8 mouse cellular contexts compared by ENCODE assay signal in genomic region chr11:21308119-21308518, GRCm38 (mm10).
DNase-seq lines count a peak whose midpoint lies in the region; ATAC-seq and TF ChIP-seq lines count a peak whose summit lies in the region.

No protein-coding gene starts in this region.

- H3K9ac ChIP-seq in hindbrain, postnatal 0 days (replicated peaks; ENCODE audit: low read length): no peak overlapping the region
- no peak overlapping the region for H3K9ac ChIP-seq in hindbrain, embryonic 12.5 days
- no peak overlapping the region for H3K9ac ChIP-seq in lung, embryonic 14.5 days

- peaks cover 14% of the 10 kb centered on the region for H3K36me3 ChIP-seq in hindbrain, postnatal 0 days (ENCODE audit: insufficient read depth, low read length)
- H3K36me3 ChIP-seq in hindbrain, embryonic 12.5 days: peaks cover 17% of the 10 kb centered on the region
- H3K36me3 ChIP-seq in lung, embryonic 14.5 days (ENCODE audit: insufficient read depth): peaks cover 44% of the 10 kb centered on the region
- H3K36me3 ChIP-seq in forebrain, embryonic 10.5 days (replicated peaks): peaks cover 44% of the 10 kb centered on the region

- peak; percentile 59 for TF ChIP-seq CTCF in hindbrain, postnatal 0 days (IDR thresholded peaks at IDR 0.05; ENCODE audit: low read depth)
- TF ChIP-seq CTCF in bone marrow macrophage, adult 2 months (IDR thresholded peaks at IDR 0.05; ENCODE audit: low read depth, low read length): peak; percentile 72
- peak; percentile 72 for TF ChIP-seq CTCF in lung, embryonic 14.5 days (IDR thresholded peaks at IDR 0.05; ENCODE audit: low read depth)

- H3K4me2 ChIP-seq in hindbrain, postnatal 0 days (ENCODE audit: low read depth, low read length): no peak overlapping the region
- H3K4me2 ChIP-seq in hindbrain, embryonic 12.5 days (replicated peaks): no peak overlapping the region
- no peak overlapping the region for H3K4me2 ChIP-seq in lung, embryonic 14.5 days

- TF ChIP-seq POLR2A in bone marrow macrophage, adult 2 months (IDR thresholded peaks at IDR 0.05; ENCODE audit: borderline replicate concordance, low read depth, low read length): no peak

- no peak overlapping the region for H3K4me3 ChIP-seq in hindbrain, postnatal 0 days (ENCODE audit: low read length)
- H3K4me3 ChIP-seq in hindbrain, embryonic 12.5 days: no peak overlapping the region
- H3K4me3 ChIP-seq in bone marrow macrophage, adult 2 months (ENCODE audit: insufficient read depth, low read length): no peak overlapping the region
- no peak overlapping the region for H3K4me3 ChIP-seq in lung, embryonic 14.5 days (ENCODE audit: low read depth, low read length)
- no peak overlapping the region for H3K4me3 ChIP-seq in forebrain, embryonic 10.5 days

- DNase-seq in hindbrain, postnatal 0 days (ENCODE audit: low spot score): peak; percentile 15
- peak; percentile 17 for DNase-seq in CD4-positive helper T cell, adult 2 months (ENCODE audit: low read depth, low spot score)
- DNase-seq in lung, embryonic 14.5 days: peak; percentile 66
- no peak for DNase-seq in urinary bladder, adult 2 months (ENCODE audit: low spot score)
- no peak for DNase-seq in forebrain, embryonic 10.5 days (ENCODE audit: extremely low spot score, low spot score)
- DNase-seq in gastrocnemius, postnatal 10 days: no peak

- no peak overlapping the region for H3K27ac ChIP-seq in hindbrain, postnatal 0 days
- no peak overlapping the region for H3K27ac ChIP-seq in hindbrain, embryonic 12.5 days
- no peak overlapping the region for H3K27ac ChIP-seq in bone marrow macrophage, adult 2 months (ENCODE audit: insufficient read depth, low read depth, low read length)
- no peak overlapping the region for H3K27ac ChIP-seq in lung, embryonic 14.5 days (ENCODE audit: low read depth)
- no peak overlapping the region for H3K27ac ChIP-seq in forebrain, embryonic 10.5 days

- WGBS in hindbrain, postnatal 0 days: 85% methylated on average over 5 of the region's 5 CpGs
- WGBS in hindbrain, embryonic 12.5 days: 83% methylated on average over 5 of the region's 5 CpGs
- WGBS in lung, embryonic 14.5 days: 76% methylated on average over 5 of the region's 5 CpGs
- WGBS in forebrain, embryonic 10.5 days: 87% methylated on average over 5 of the region's 5 CpGs

- no peaks in the 10 kb centered on the region for H3K27me3 ChIP-seq in hindbrain, postnatal 0 days (ENCODE audit: insufficient read depth, low read length)
- no peaks in the 10 kb centered on the region for H3K27me3 ChIP-seq in hindbrain, embryonic 12.5 days
- H3K27me3 ChIP-seq in lung, embryonic 14.5 days (ENCODE audit: insufficient read depth, low read length): no peaks in the 10 kb centered on the region
- no peaks in the 10 kb centered on the region for H3K27me3 ChIP-seq in forebrain, embryonic 10.5 days (ENCODE audit: poor library complexity, severe bottlenecking)

- no peaks in the 10 kb centered on the region for H3K4me1 ChIP-seq in hindbrain, postnatal 0 days (ENCODE audit: insufficient read depth, low read length)
- no peaks in the 10 kb centered on the region for H3K4me1 ChIP-seq in hindbrain, embryonic 12.5 days
- no peaks in the 10 kb centered on the region for H3K4me1 ChIP-seq in bone marrow macrophage, adult 2 months (ENCODE audit: control insufficient read depth, insufficient read depth, low read length)
- no peaks in the 10 kb centered on the region for H3K4me1 ChIP-seq in lung, embryonic 14.5 days (ENCODE audit: insufficient read depth)
- H3K4me1 ChIP-seq in forebrain, embryonic 10.5 days: peaks cover 7% of the 10 kb centered on the region

- H3K9me3 ChIP-seq in hindbrain, postnatal 0 days (ENCODE audit: low read length): no peaks in the 10 kb centered on the region
- no peaks in the 10 kb centered on the region for H3K9me3 ChIP-seq in hindbrain, embryonic 12.5 days (replicated peaks)
- no peaks in the 10 kb centered on the region for H3K9me3 ChIP-seq in lung, embryonic 14.5 days (ENCODE audit: low read depth, low read length)
- H3K9me3 ChIP-seq in forebrain, embryonic 10.5 days: no peaks in the 10 kb centered on the region

- no peak for ATAC-seq in hindbrain, postnatal 0 days
- ATAC-seq in hindbrain, embryonic 12.5 days (ENCODE audit: low FRiP score): no peak
- no peak for ATAC-seq in lung, embryonic 14.5 days (ENCODE audit: insufficient read depth)

Comparison
In these comparisons a context has a peak if more than half of its experiments do, and no peak if none do; other contexts are left out.
1. DNase-seq: peak in hindbrain, postnatal 0 days (single experiment), CD4-positive helper T cell, adult 2 months (single experiment) and lung, embryonic 14.5 days (single experiment); none in urinary bladder, adult 2 months (single experiment), forebrain, embryonic 10.5 days (single experiment) and gastrocnemius, postnatal 10 days (single experiment).
2. Peak in every context shown above with its lines, with median percentiles within 50 percentile points of each other: CTCF ChIP-seq.